Mouse (Mus musculus) stomach, embryonic 16.5 days (tissue): ENCODE results near the gene Huwe1. TPM values are rescaled to one million over a fixed set of nuclear protein-coding genes. Genes with fewer than 3 reads are reported as not detected.
A peak's percentile ranks its signal among the peaks of the same experiment; 100 is the strongest.

Source experiments
- ATAC-seq: fragments of 200-750 bp; cut with Nextera tagmentation; 2 replicates; pipeline ENCODE4 v1.8.0; 2017; ENCODE audit warnings: moderate number of reproducible peaks, moderate TSS enrichment; ENCODE audit not compliant: insufficient read depth, low FRiP score
- H3K27ac ChIP-seq: fragments of 300-500 bp; sonication (generic); 2 replicates; pipeline ENCODE4 v1.5.1; 2014; ENCODE audit warnings: low read length
- H3K27me3 ChIP-seq: fragments of 300-500 bp; sonication (generic); 2 replicates; pipeline ENCODE4 v1.6.1; 2014; ENCODE audit warnings: low read length, control low read depth, mixed read lengths; ENCODE audit not compliant: control insufficient read depth, insufficient read depth
- H3K36me3 ChIP-seq: fragments of 300-500 bp; sonication (generic); 2 replicates; pipeline ENCODE4 v1.6.1; 2014; ENCODE audit warnings: low read length; ENCODE audit not compliant: control insufficient read depth, insufficient read depth
- H3K4me1 ChIP-seq: fragments of 300-500 bp; sonication (generic); 2 replicates; pipeline ENCODE4 v1.6.1; 2014; ENCODE audit warnings: low read length, control low read depth, mixed read lengths; ENCODE audit not compliant: control insufficient read depth, insufficient read depth
- H3K4me2 ChIP-seq: fragments of 300-500 bp; sonication (generic); 2 replicates; pipeline ENCODE4 v1.6.1; 2014; ENCODE audit warnings: low read depth, low read length, mixed read lengths
- H3K4me3 ChIP-seq: fragments of 300-500 bp; sonication (generic); replicated peaks from 2 replicates; pipeline ENCODE4 v1.5.1; 2014; ENCODE audit warnings: mild to moderate bottlenecking, low read length
- H3K9ac ChIP-seq: fragments of 300-500 bp; sonication (generic); 2 replicates; pipeline ENCODE4 v1.6.1; 2014; ENCODE audit warnings: low read length
- H3K9me3 ChIP-seq: fragments of 300-500 bp; sonication (generic); replicated peaks from 2 replicates; pipeline ENCODE4 v1.6.1; 2016; ENCODE audit warnings: low read length, control low read depth; ENCODE audit not compliant: control insufficient read depth
- WGBS: fragments of 180-500 bp; shearing (Covaris S2); extraction: QIAGEN DNeasy Blood & Tissue Kit; methylation state at CpG from one replicate; pipeline ENCODE4 v1.1.7; 2014; 5-methylcytosine and 5-hydroxymethylcytosine counted together
- microRNA counts: library from miRNA; unstranded; fragments of <30 nt; microRNA quantifications from one replicate; lab custom pipeline; 2016
- microRNA-seq: library from miRNA; unstranded; fragments of <30 nt; microRNA quantifications from one replicate; pipeline ENCODE4, GENCODE M21; 2016
- polyA plus RNA-seq: library from polyadenylated mRNA; unstranded; fragments of >200 nt; fragmentation: Nextera tagmentation; extraction: Ambion mirVana; gene quantifications from 2 replicates; pipeline ENCODE4 v1.2.1, GENCODE M21; 2015

Gene Huwe1
- polyA plus RNA-seq, 1 experiment from 2014 or later = 41.0 TPM

- H3K27ac ChIP-seq = no peak overlapping the region
- 92% methylated on average over 6 of the region's 6 CpGs for WGBS
- peaks cover 8% of the 10 kb centered on the region; the same call in 1 of the 2 replicates for H3K36me3 ChIP-seq
- H3K27me3 ChIP-seq = 0 out of 2 replicates have a peak, but pooled peaks cover 3% of the 10 kb centered on the region
- H3K4me3 ChIP-seq = no peak overlapping the region
- H3K9me3 ChIP-seq = no peaks in the 10 kb centered on the region
- H3K9ac ChIP-seq = no peak overlapping the region
- ATAC-seq = no peak
- H3K4me2 ChIP-seq = no peak overlapping the region
- H3K4me1 ChIP-seq = no peaks in the 10 kb centered on the region
Measured at GRCm38 (mm10) chrX:151929390-151929789, 128.8 kb downstream of the Huwe1 start.

- Histone ChIP-seq H3K4me3 (no peak overlapping the region), H3K36me3 (no peaks in the 10 kb centered on the region), H3K9me3 (peaks cover 3% of the 10 kb centered on the region; the same call in 1 of the 2 replicates), H3K9ac (no peak overlapping the region), H3K4me2 (no peak overlapping the region), H3K27me3 (no peaks in the 10 kb centered on the region; the same call in 1 of the 2 replicates), H3K4me1 (no peaks in the 10 kb centered on the region), H3K27ac (no peak overlapping the region)
- 66% methylated on average over 2 of the region's 2 CpGs for WGBS
- no peak for ATAC-seq
Measured at GRCm38 (mm10) chrX:151938852-151939251, 138.2 kb downstream of the Huwe1 start.

- Histone ChIP-seq H3K4me3 (no peak overlapping the region), H3K9ac (no peak overlapping the region), H3K4me1 (no peaks in the 10 kb centered on the region), H3K36me3 (no peaks in the 10 kb centered on the region), H3K27ac (no peak overlapping the region), H3K9me3 (peaks cover 3% of the 10 kb centered on the region; the same call in 1 of the 2 replicates), H3K4me2 (no peak overlapping the region), H3K27me3 (peaks cover 9% of the 10 kb centered on the region; the same call in 1 of the 2 replicates)
- ATAC-seq = no peak
- WGBS = 23% methylated on average over 1 of the region's 1 CpGs
Measured at GRCm38 (mm10) chrX:151946986-151947385, 146.4 kb downstream of the Huwe1 start.

- no peaks in the 10 kb centered on the region for H3K4me1 ChIP-seq
- WGBS = 78% methylated on average over 3 of the region's 3 CpGs
- no peak overlapping the region for H3K27ac ChIP-seq
- H3K9ac ChIP-seq = no peak overlapping the region
- no peak overlapping the region for H3K4me2 ChIP-seq
- no peak overlapping the region for H3K4me3 ChIP-seq
- no peaks in the 10 kb centered on the region for H3K36me3 ChIP-seq
- peaks cover 9% of the 10 kb centered on the region; the same call in 1 of the 2 replicates for H3K27me3 ChIP-seq
- no peak for ATAC-seq
- H3K9me3 ChIP-seq = peaks cover 3% of the 10 kb centered on the region; the same call in 1 of the 2 replicates
Measured at GRCm38 (mm10) chrX:151947781-151948180, 147.2 kb downstream of the Huwe1 start.

- Histone ChIP-seq H3K4me3 (no peak overlapping the region), H3K9ac (no peak overlapping the region), H3K9me3 (no peaks in the 10 kb centered on the region), H3K36me3 (no peaks in the 10 kb centered on the region), H3K4me1 (no peaks in the 10 kb centered on the region), H3K27ac (no peak overlapping the region), H3K4me2 (no peak overlapping the region), H3K27me3 (peaks cover 9% of the 10 kb centered on the region; the same call in 1 of the 2 replicates)
- no peak for ATAC-seq
- WGBS = 39% methylated on average over 1 of the region's 1 CpGs
Measured at GRCm38 (mm10) chrX:151950231-151950630, 149.6 kb downstream of the Huwe1 start.

GRCm38 (mm10) chrX:151951181-151951580, 150.6 kb downstream of the Huwe1 start:
- Histone ChIP-seq H3K27me3 (peaks cover 9% of the 10 kb centered on the region; the same call in 1 of the 2 replicates), H3K4me2 (no peak overlapping the region), H3K27ac (no peak overlapping the region), H3K9ac (no peak overlapping the region), H3K4me3 (no peak overlapping the region), H3K36me3 (no peaks in the 10 kb centered on the region), H3K9me3 (no peaks in the 10 kb centered on the region), H3K4me1 (no peaks in the 10 kb centered on the region)
- no peak for ATAC-seq
- WGBS = 50% methylated on average over 3 of the region's 3 CpGs

MicroRNAs within 50 kb of the gene (microRNA counts, 519-probe panel; counts per million panel counts)
- 3,355 counts per million, percentile 78 among the panel's probes with 10 or more counts for microRNA mmu-miR-98 (lab: Ali Mortazavi, UCI)

Small RNA genes within 50 kb of the gene (microRNA-seq; reads per million reads assigned to microRNA genes)
- gene Mir3113 = not detected
- gene Mir98 = 11,089 reads per million, percentile 95 among the genes with 10 or more reads in this experiment
- 3,772 reads per million, percentile 88 among the genes with 10 or more reads in this experiment for gene Mirlet7f-2

Other genes starting within 250 kb of the Huwe1 start
- 191 and 196 TPM in 2 replicates for gene Hsd17b10, start 201.0 kb downstream of the Huwe1 start, polyA plus RNA-seq
- gene Ribc1, start 215.5 kb downstream of the Huwe1 start, polyA plus RNA-seq = 2.0 and 2.1 TPM in 2 replicates
- gene Smc1a, start 215.6 kb downstream of the Huwe1 start, polyA plus RNA-seq = 91.0 and 98.3 TPM in 2 replicates